Mouse (Mus musculus) adrenal gland, postnatal 10 days (tissue): ENCODE data around the gene Ddx50. TPM values are rescaled to one million over a fixed set of nuclear protein-coding genes. Genes with fewer than 3 reads are reported as not detected.
A peak's percentile ranks its signal among the peaks of the same experiment; 100 is the strongest.
"Not testable (repeated sequence)": the region's sequence is repeated elsewhere in the genome, so short reads cannot be mapped to it uniquely, and the experiment has no call there.

ENCODE experiments used
- DNase-seq: peaks from one replicate; pipeline ENCODE4 v3.0.0; 2021; ENCODE audit warnings: mixed read lengths
- microRNA-seq: library from miRNA; unstranded; fragments of <30 nt; microRNA quantifications from one replicate; pipeline ENCODE4 v1.2.0, GENCODE M21; 2021
- total RNA-seq, 2 experiments: library from RNA; stranded (reverse); gene quantifications; 2 replicates each; pipeline ENCODE4 v1.2.3; 2021

Ddx50 gene
- total RNA-seq, 2 experiments from 2014 or later, result 115 to 120 TPM

DNA sequence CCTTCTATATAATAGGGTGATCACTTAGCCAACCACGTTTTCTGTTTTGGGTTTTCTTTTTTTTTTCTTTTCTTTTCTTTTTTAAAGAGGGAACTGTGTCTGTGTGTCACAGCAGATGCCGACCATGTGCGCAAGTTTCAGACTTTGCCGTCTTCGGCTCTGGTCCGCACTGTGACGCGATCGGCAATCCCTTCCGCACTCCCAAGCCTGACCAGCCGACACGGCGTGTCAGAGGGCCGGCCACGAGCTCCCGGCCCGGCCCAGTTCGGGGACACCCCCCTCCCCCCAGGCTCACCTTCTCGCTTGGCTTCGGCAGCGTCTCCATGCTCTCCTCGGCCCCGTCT lies 49.2 kb downstream of the Ddx50 start:
- no peak for DNase-seq

DNA sequence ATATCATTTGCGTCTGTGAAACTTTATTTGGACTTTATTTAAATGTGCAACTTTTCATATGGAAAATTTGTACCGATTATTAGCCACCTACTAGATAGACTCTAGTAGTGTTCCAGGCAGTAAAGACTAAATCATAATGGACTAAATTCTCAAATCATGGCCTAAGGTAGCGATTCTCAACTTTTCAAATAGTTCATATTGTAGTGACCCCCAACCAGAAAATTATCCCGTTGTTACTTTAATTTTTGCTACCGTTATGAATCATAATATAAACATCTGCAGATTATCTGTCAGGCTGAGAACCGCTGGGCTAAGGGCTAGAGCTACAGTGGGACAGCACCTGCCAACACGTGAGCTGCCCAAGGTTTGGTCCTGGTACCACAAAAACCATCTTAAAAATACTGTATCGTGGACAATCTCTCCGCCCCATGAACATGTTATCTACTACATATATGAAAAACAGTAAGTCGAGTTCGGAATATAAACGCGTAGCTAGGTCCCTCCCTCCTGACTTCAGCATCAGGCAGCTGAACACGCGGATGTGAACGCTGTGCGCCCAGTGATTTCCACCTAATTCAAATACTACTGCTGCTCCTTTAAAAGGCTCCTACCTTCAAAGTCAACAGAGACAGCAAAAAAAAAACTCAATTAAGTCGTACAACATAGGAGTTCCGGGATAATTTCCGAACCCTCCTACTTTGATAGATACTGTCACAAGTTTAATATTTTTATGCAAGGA lies 49.8 kb downstream of the Ddx50 start:
- no peak for DNase-seq

DNA sequence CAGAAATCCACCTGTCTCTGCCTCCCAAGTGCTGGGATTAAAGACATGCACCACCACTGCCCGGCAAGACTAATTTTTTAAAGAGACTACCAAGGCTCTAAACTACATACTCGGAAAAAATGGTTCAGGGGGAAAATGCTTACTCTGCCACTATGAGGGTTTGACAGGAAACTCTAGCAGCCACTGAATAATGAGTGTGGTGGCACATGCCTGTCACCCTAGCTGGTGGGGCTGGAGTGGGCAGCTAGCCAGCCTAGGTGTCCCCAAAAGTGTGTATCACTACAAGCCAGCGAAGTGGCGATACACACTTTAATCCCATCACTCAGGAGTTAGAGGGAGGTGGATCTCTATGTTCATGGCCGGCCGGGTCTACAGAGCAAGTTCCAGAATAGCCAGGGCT lies 51.0 kb downstream of the Ddx50 start:
- DNase-seq, result no peak

DNA sequence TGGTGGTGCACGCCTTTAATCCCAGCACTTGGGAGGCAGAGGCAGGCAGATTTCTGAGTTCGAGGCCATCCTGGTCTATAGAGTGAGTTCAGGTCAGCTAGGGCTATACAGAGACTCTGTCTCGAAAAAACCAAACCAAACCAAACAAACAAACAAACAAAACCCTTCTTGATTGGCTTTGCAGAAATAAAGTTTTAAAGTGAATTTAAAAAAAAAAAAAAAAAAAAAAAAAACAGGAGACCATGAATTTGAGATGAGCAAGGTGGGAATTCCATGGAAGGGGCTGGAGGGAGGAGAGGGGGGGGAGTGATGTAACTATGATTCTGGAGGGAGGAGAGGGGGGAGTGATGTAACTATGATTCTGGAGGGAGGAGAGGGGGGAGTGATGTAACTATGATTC lies 51.7 kb downstream of the Ddx50 start:
- DNase-seq, result not testable (repeated sequence)

DNA sequence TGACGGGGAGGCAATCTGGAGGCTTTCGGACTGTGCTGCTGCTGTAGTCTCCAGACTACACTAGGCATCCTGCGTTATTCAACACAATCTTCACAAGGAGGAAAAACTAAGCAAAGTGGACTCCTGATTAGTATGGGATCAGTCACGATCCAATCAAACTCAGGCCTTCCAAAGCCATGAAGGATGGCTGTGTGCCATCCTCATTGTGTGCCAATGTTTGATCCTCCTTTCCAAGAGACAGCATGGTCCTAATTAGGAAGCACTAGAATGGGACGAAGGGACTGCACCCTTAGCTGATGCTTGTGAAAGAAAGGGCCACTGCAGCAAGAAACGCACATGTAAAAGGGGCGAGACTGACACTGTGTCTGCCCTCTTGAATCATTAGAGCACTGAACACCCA lies 58.5 kb downstream of the Ddx50 start:
- no peak for DNase-seq

DNA sequence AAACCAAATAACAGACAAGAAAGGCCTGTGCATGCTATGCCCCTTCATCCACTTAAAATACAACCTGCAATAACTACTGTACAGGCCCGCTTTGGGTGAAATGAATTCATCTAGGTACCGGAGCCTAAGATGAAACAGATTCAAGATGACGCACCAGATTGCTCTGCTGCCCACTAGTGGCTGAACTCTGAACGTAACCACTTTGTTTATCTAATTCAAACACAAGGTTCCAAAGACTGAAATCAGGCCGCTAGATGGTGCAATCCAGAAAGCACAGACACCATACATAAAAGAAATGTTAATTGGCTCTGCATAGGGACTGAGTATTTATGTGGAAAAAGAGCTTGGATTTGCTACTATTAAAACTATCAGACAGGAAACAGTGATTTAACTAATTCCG lies 60.8 kb downstream of the Ddx50 start:
- peak; percentile 90 for DNase-seq

DNA sequence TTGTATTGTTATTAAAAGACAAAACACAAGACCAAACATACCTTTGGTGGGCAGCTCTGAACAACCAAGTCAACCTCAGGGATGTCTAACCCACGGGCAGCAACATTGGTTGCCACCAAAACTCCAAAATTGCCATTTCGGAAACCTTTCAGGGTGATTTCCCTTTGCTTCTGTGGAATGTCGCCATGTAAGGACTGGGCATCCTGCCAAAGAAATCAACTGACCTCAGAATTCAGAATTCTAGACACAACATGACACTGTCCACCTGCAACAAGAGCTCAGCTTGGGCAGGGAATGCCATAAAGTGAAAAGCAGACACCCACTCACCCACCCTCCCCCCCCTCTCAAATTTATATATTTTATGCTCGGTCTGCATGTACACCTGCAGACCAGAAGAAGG lies 62.4 kb downstream of the Ddx50 start:
- DNase-seq, result peak; percentile 62

DNA sequence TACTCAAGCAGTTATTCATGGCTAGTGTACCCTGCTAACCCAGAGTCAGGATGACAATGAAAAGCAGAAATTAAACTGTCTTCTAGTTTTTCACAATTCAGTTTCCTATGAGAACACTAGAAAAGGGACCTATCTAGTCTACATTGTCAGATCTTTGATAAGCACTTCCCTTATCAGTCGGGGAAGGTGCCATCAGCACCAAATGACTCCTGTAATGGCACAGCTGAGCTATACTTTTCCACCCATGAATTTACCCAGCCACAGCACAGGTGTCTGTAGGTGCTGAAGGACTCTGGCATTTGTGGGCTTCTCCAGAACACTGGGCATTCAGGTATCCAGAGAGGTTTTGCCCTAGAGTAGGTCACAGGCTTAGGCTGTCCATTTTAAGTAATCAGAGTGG lies 67.8 kb downstream of the Ddx50 start:
- DNase-seq, result no peak

DNA sequence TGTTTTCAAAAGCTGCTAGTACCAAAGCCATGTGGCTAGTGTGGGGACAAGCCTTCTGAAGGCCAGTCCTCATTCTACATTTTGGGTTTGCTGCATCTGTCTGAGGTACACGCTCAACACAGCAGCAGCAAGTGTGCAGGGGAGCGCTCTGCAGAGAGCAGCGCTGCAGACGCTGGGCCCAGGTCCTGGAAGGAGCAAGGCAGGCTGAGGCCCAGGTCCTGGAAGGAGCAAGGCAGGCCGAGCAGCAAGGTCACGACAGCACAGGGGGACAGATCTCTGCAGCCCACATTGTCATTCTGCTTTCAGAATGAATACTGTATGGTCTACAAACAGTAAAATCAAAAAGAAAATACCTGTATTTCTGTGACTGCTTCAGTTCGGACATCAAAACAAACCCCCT lies 68.3 kb downstream of the Ddx50 start:
- DNase-seq, result no peak

DNA sequence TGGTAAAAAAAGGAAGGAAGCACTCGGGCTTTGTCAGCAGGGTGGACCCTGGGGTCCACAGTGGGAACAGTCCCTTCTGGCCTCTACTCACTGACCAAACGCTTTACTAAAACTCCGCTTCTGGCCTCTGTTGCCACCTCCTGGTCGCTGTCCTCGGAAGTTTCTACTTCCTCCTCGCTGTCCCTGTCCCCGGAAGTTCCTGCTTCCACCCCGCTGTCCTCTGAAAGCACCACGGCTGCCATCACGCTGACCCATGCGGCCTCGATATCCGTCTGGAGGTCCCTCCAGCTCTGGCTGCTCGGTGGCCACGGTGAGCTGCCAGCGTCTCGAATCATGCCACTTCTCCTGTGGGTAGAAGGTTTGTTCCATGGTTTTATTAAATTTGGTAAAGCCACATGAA lies 68.8 kb downstream of the Ddx50 start:
- peak; percentile 11 for DNase-seq

DNA sequence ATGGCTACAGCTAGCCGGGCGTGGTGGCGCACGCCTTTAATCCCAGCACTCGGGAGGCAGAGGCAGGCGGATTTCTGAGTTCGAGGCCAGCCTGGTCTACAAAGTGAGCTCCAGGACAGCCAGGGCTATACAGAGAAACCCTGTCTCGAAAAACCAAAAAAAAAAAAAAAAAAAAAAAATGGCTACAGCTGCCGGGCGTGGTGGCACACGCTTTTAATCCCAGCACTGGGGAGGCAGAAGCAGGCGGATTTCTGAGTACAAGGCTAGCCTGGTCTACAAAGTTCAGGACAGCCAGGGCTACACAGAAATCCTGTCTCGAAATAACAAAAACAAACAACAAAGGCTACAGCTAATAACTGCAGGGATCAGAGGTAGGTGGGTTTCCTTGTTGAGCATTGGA lies 71.9 kb downstream of the Ddx50 start:
- not testable (repeated sequence) for DNase-seq

DNA sequence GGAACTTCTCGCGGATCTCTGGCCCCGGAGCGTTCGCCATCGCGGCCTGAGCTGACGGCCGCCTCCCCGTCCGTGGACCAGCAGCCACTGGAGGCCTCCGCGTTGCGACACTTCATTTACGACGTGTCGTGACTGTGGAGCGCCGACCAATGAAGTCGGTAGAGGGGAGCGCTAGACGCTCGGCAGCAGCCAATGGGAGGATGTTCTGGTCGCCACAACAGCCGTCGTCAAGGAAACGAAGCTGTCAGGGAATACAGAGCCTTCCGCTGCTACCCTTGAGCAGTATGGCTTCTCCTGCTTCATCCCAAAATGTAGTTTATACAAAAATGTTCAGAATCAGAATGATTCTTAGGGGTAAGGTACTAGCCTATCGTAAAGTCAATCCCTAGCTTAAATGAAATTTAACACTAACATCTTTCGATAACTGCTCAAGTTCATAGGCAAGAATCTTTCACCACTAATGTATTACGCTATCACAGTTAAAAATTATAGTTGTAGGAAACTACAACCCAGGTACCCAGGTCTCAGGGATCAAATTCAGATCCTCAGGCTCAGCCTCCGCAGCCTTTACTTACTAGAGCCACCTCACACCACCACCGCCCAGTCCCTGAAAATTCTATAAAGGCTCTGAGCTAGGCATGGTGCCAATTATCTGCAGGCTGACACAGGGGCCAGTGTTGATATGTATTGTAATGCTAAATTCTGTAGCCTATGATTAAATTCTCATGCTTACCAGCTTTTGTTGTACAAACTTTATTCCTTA lies 72.5 kb downstream of the Ddx50 start, which contains the start of gene Kif1bp:
TSS of gene Kif1bp (minus strand) at position 120 of the 763 bp plus-strand sequence.
- peak; percentile 98 for DNase-seq

DNA sequence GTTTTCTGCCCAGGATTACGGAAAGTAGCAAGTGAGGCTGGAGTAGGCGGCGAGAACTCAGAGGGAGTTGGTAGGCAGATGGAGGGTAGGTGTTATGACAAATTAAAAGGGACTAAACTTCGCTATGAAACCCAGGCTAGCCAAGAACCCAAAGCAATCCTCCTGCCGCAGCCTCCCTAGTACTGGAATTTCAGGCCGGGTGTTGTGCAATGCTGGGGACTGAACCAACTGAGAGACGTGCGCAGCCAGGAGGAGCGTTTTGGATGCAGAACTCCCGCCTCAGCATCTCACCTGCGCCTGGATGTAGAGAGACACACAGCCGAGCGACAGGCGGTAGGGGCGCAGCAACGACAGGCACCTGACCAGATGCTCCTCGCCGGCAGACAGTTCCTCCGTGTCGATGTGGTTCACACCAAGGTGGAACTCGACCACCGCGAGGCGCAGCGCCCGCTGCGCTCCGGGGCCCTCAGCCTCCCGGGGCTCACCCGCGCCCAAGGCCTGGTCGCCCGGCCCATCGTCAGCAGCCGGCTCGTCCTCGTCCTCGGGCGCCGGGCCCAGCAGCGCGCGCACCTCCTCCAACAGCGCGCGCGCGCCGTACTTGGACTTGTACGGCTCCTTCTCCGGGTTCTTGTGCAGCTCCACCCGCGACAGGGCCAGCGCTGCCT lies 73.2 kb downstream of the Ddx50 start:
- DNase-seq, result no peak

DNA sequence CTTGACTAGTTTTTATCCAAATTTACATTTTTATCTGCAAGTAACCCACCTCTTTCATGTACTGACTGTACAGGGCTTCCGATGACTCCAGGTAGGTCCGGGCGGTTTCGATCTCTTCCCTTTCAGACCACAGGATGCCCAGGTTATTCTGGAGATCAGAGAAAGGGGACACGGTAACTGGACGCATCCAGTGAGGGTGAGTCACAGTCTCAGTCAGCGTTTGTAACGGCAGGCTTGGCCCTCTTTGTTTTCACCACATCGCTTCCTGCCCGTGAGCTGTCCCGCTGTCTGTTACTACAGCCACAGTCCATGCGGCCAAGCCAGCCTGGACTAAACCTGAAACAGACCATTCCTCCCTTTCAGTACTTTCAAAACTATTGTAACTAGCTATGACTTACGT lies 76.0 kb downstream of the Ddx50 start:
- DNase-seq, result no peak

DNA sequence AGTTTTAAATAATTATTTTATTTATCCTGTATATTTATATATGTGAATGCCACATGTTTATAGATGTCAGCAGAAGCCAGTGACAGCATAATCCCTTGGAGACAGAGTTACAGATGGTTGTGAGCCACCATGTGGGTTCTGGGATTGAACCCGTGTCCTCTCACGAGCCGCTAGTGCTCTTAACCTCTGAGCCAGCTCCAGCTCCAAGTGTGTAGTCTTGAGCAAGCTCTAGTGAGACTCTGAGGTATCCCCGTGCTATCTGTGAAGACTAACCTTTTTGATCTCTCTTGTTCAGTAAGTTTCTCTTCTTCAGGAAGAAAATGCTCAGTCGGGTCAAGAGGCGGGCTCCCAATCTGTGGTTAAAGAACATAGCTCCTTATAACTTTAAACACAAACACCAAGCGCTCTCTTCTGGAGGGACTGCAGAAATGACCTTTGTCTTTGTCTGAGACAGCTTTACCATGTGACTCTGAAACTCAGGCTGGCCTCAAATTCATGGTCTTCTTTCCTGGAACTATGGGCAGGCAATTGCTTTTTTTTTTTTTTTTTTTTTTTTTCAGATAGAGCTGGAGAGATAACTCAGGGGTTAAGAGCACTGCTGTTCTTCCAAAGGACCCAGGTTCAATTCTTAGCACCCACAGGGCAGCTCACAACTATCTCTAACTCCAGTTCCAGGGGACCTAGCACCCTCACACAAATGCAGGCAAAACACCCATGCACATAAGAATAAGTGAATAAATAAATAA lies 80.7 kb downstream of the Ddx50 start:
- DNase-seq, result no peak

DNA sequence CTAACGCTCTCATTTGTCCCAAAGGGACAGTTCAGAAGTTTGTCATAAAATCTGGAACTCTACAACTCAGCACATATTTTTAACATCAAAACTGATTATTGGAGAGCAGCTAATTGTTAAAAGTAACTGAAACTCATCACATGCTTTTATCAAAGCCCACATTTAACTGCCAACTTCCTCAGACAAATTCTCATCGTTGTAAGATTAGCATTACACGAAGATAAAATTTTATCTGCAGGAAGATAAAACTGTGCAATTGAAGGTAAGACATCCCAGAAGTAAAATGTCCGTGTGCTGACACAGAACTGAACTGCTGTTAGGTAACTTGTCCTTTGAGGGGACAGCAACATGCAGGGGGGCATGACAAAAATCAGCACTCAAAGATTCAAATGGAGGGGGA lies 82.2 kb downstream of the Ddx50 start:
- DNase-seq, result no peak

Small RNA genes within 50 kb of the gene (microRNA-seq; reads per million reads assigned to microRNA genes)
- gene Mir7215, result not detected

Other genes with a start within 250 kb of the Ddx50 start
- gene Hkdc1, start 228.7 kb downstream of the Ddx50 start, total RNA-seq, result under 1 TPM in 1 of 2 experiments, not detected in 1; 0.30 TPM
- under 1 TPM; 0.42 TPM for gene 4930507D05Rik, start 201.7 kb downstream of the Ddx50 start, total RNA-seq
- 10 to 100 TPM; 34.5 to 41.8 TPM for gene Supv3l1, start 201.5 kb downstream of the Ddx50 start, total RNA-seq
- gene Vps26a, start 164.4 kb downstream of the Ddx50 start, total RNA-seq, result 10 to 100 TPM; 42.9 to 48.3 TPM
- gene Srgn, start 123.8 kb downstream of the Ddx50 start, total RNA-seq, result 10 to 100 TPM; 41.3 to 44.6 TPM
- gene Kif1bp, start 72.8 kb downstream of the Ddx50 start, total RNA-seq, result 10 to 100 TPM; 35.0 to 36.9 TPM
- gene Ddx21, start 48.9 kb downstream of the Ddx50 start, total RNA-seq, result 10 to 100 TPM; 52.2 to 54.8 TPM
- gene Stox1, start 74.9 kb upstream of the Ddx50 start, total RNA-seq, result 1 to 10 TPM; 1.1 to 1.8 TPM
- gene Ccar1, start 141.1 kb upstream of the Ddx50 start, total RNA-seq, result 10 to 100 TPM; 67.4 to 75.2 TPM